Mouse (Mus musculus) cerebellum, postnatal 14 days (tissue): ENCODE data around the gene Ranbp9.

Experiments used
- DNase-seq, 2 experiments: peaks; one replicate each; pipeline ENCODE4 v3.0.0; 2021; ENCODE audit warnings: mixed read lengths in 2 of 2

The Ranbp9 gene

GRCm38 (mm10) chr13:43480957-43481858 lies at the start of gene Ranbp9:
Gene Ranbp9, minus strand, starts transcription at chr13:43481282.
- DNase-seq, result peak; percentile 83 to 88

- no peak for DNase-seq
These were observed 49.2 kb upstream of the Ranbp9 start for GRCm38 (mm10) chr13:43530129-43530831.

GRCm38 (mm10) chr13:43526289-43526688 lies 45.2 kb upstream of the Ranbp9 start:
- DNase-seq, result no peak

GRCm38 (mm10) chr13:43525363-43526134 lies 44.5 kb upstream of the Ranbp9 start:
- DNase-seq, result no peak

- DNase-seq, result peak; percentile 38 to 43
These were observed 43.6 kb upstream of the Ranbp9 start for GRCm38 (mm10) chr13:43524491-43525362.

- DNase-seq, result no peak
These were observed 42.9 kb upstream of the Ranbp9 start for GRCm38 (mm10) chr13:43523906-43524480.

GRCm38 (mm10) chr13:43521940-43522339 lies 40.9 kb upstream of the Ranbp9 start:
- DNase-seq, result no peak

- no peak for DNase-seq
These were observed 38.2 kb upstream of the Ranbp9 start for GRCm38 (mm10) chr13:43519251-43519650.

- DNase-seq, result no peak
These were observed 36.3 kb upstream of the Ranbp9 start for GRCm38 (mm10) chr13:43517371-43517770.

- DNase-seq, result no peak
These were observed 35.8 kb upstream of the Ranbp9 start for GRCm38 (mm10) chr13:43516931-43517330.

GRCm38 (mm10) chr13:43516119-43516518 lies 35.0 kb upstream of the Ranbp9 start:
- no peak for DNase-seq

- DNase-seq, result no peak
These were observed 33.9 kb upstream of the Ranbp9 start for GRCm38 (mm10) chr13:43514950-43515358.

- no peak for DNase-seq
These were observed 31.7 kb upstream of the Ranbp9 start for GRCm38 (mm10) chr13:43512736-43513135.

- no peak for DNase-seq
These were observed 24.7 kb upstream of the Ranbp9 start for GRCm38 (mm10) chr13:43505798-43506197.

GRCm38 (mm10) chr13:43503395-43503850 lies 22.3 kb upstream of the Ranbp9 start:
- peak; percentile 52 to 66 for DNase-seq

GRCm38 (mm10) chr13:43501601-43502000 lies 20.5 kb upstream of the Ranbp9 start:
- no peak for DNase-seq

GRCm38 (mm10) chr13:43500483-43500850 lies 19.4 kb upstream of the Ranbp9 start:
- DNase-seq, result no peak

GRCm38 (mm10) chr13:43499731-43500482 lies 18.8 kb upstream of the Ranbp9 start:
- no peak for DNase-seq

GRCm38 (mm10) chr13:43498849-43499248 lies 17.8 kb upstream of the Ranbp9 start:
- peak; percentile 30 to 46 for DNase-seq

GRCm38 (mm10) chr13:43497769-43498168 lies 16.7 kb upstream of the Ranbp9 start:
- no peak for DNase-seq

- DNase-seq, result peak; percentile 33 to 37
These were observed 15.6 kb upstream of the Ranbp9 start for GRCm38 (mm10) chr13:43496660-43497059.
